Mouse (Mus musculus) lung, adult 2 months (tissue): ENCODE results near the gene Zfp612. TPM values are rescaled to one million over a fixed set of nuclear protein-coding genes. Genes with fewer than 3 reads are reported as not detected.
"Not testable (repeated sequence)": the region's sequence is repeated elsewhere in the genome, so short reads cannot be mapped to it uniquely, and the experiment has no call there.

Source experiments
- DNase-seq: peaks from one replicate; pipeline ENCODE4 v3.0.0; 2022
- H3K4me1 ChIP-seq: fragments of 200-500 bp; 2 replicates; pipeline ENCODE4 v1.6.1; 2011; ENCODE audit warnings: low read length; ENCODE audit not compliant: control insufficient read depth, insufficient read depth
- H3K4me3 ChIP-seq: fragments of 200-500 bp; replicated peaks from 2 replicates; pipeline ENCODE3; 2011; ENCODE audit warnings: low read depth, mild to moderate bottlenecking, control low read depth, low read length; ENCODE audit errors: extremely low read depth
- CTCF ChIP-seq: fragments of 200-500 bp; IDR thresholded peaks from 2 replicates; pipeline ENCODE4 v1.5.1; 2011; ENCODE audit warnings: mild to moderate bottlenecking, low read length, control low read depth; ENCODE audit not compliant: insufficient read depth
- POLR2A ChIP-seq: fragments of 200-500 bp; IDR thresholded peaks from 2 replicates; pipeline ENCODE4 v1.6.1; 2011; ENCODE audit warnings: low read depth, mild to moderate bottlenecking, control low read depth, low read length, borderline replicate concordance; ENCODE audit errors: extremely low read depth
- WGBS: fragments of 180-500 bp; shearing (Covaris S2); methylation state at CpG from one replicate; pipeline ENCODE4 v1.1.7; 2018; 5-methylcytosine and 5-hydroxymethylcytosine counted together
- polyA plus RNA-seq: library from polyadenylated mRNA; depleted of rRNA; stranded (reverse); fragments of >200 nt; gene quantifications from 2 replicates; pipeline ENCODE4 v1.2.3, GENCODE M21; 2012; rRNA removed

Zfp612 gene
- polyA plus RNA-seq, result 1.2 TPM in 2 replicates

GRCm38 (mm10) chr8:110079282-110080221, at the start of gene Zfp612:
TSS of gene Zfp612 (plus strand) at chr8:110079746.
- WGBS, result 9% methylated on average over 54 of the region's 54 CpGs

GRCm38 (mm10) chr8:110033771-110034170, 45.8 kb upstream of the Zfp612 start:
- 38% methylated on average over 8 of the region's 8 CpGs for whole genome bisulfite sequencing
- not testable (repeated sequence) for H3K4me3 ChIP-seq, DNase-seq, H3K4me1 ChIP-seq

More at GRCm38 (mm10) chr8:110079282-110080221, at the start of gene Zfp612:
- peak; percentile 68 for DNase-seq
- peak within 1 kb of the TSS; percentile 66 for H3K4me3 ChIP-seq
- TF ChIP-seq POLR2A (peak; percentile 55; the same call in 1 of the 2 replicates), CTCF (no peak)
- no peaks in the 10 kb centered on the region for H3K4me1 ChIP-seq

GRCm38 (mm10) chr8:110034331-110034730, 45.2 kb upstream of the Zfp612 start:
- whole genome bisulfite sequencing, result 43% methylated on average over 4 of the region's 4 CpGs
- Histone ChIP-seq H3K4me3 (no peak overlapping the region), H3K4me1 (no peaks in the 10 kb centered on the region; the same call in 1 of the 2 replicates)
- no peak for DNase-seq
- no peak for TF ChIP-seq CTCF
- no peak for TF ChIP-seq POLR2A

GRCm38 (mm10) chr8:110036156-110036555, 43.4 kb upstream of the Zfp612 start:
- no peak for TF ChIP-seq CTCF
- TF ChIP-seq POLR2A, result no peak
- Histone ChIP-seq H3K4me3 (no peak overlapping the region), H3K4me1 (no peaks in the 10 kb centered on the region; the same call in 1 of the 2 replicates)
- DNase-seq, result no peak
- 33% methylated on average over 2 of the region's 2 CpGs for WGBS

GRCm38 (mm10) chr8:110039216-110039615, 40.3 kb upstream of the Zfp612 start:
- 29% methylated on average over 7 of the region's 7 CpGs for WGBS
- TF ChIP-seq CTCF, result no peak
- TF ChIP-seq POLR2A, result no peak
- no peak overlapping the region for H3K4me3 ChIP-seq
- no peaks in the 10 kb centered on the region; the same call in 1 of the 2 replicates for H3K4me1 ChIP-seq
- no peak for DNase-seq

- 65% methylated on average over 5 of the region's 5 CpGs for WGBS
- no peak for DNase-seq
- TF ChIP-seq POLR2A, result no peak
- TF ChIP-seq CTCF, result no peak
- Histone ChIP-seq H3K4me1 (no peaks in the 10 kb centered on the region), H3K4me3 (no peak within 1 kb of the TSS)
These were observed 39.9 kb upstream of the Zfp612 start, which contains the start of gene Chst4 for GRCm38 (mm10) chr8:110039659-110040058. TSS of gene Chst4 (minus strand) at chr8:110039740.

GRCm38 (mm10) chr8:110040509-110040908, 39.0 kb upstream of the Zfp612 start:
- no peak for DNase-seq
- H3K4me3 ChIP-seq, result no peak overlapping the region
- H3K4me1 ChIP-seq, result no peaks in the 10 kb centered on the region
- WGBS, result 60% methylated on average over 4 of the region's 4 CpGs
- TF ChIP-seq POLR2A, result no peak
- TF ChIP-seq CTCF, result no peak

GRCm38 (mm10) chr8:110051208-110051607, 28.3 kb upstream of the Zfp612 start:
- Histone ChIP-seq H3K4me3 (no peak overlapping the region), H3K4me1 (no peaks in the 10 kb centered on the region)
- WGBS, result 59% methylated on average over 6 of the region's 6 CpGs
- TF ChIP-seq CTCF (no peak), POLR2A (no peak)
- DNase-seq, result no peak

- WGBS, result 42% methylated on average over 8 of the region's 8 CpGs
- TF ChIP-seq CTCF, result no peak
- no peak for DNase-seq
- Histone ChIP-seq H3K4me3 (no peak overlapping the region), H3K4me1 (no peaks in the 10 kb centered on the region)
These were observed 21.3 kb upstream of the Zfp612 start for GRCm38 (mm10) chr8:110058207-110058606.

GRCm38 (mm10) chr8:110064161-110064560, 15.4 kb upstream of the Zfp612 start:
- TF ChIP-seq CTCF (no peak), POLR2A (no peak)
- no peak for DNase-seq
- 60% methylated on average over 9 of the region's 9 CpGs for WGBS

More at GRCm38 (mm10) chr8:110064161-110064560, 15.4 kb upstream of the Zfp612 start:
- Histone ChIP-seq H3K4me1 (no peaks in the 10 kb centered on the region), H3K4me3 (no peak overlapping the region)
